Mouse (Mus musculus) kidney, embryonic 14.5 days (tissue): ENCODE measurements around the gene Mup10. TPM values are rescaled to one million over a fixed set of nuclear protein-coding genes. Genes with fewer than 3 reads are reported as not detected.
"Not testable (repeated sequence)": the region's sequence is repeated elsewhere in the genome, so short reads cannot be mapped to it uniquely, and the experiment has no call there.

ENCODE experiments used
- ATAC-seq: fragments of 200-750 bp; cut with Nextera tagmentation; 2 replicates; pipeline ENCODE4 v1.8.0; 2017; ENCODE audit warnings: moderate number of reproducible peaks, mild to moderate bottlenecking, moderate TSS enrichment, moderate library complexity; ENCODE audit not compliant: low FRiP score, low TSS enrichment
- H3K27ac ChIP-seq: fragments of 300-500 bp; sonication (generic); 2 replicates; pipeline ENCODE4 v1.5.1; 2014; ENCODE audit warnings: low read depth, mild to moderate bottlenecking, low read length, moderate library complexity, mixed read lengths
- H3K27me3 ChIP-seq: fragments of 300-500 bp; sonication (generic); 2 replicates; pipeline ENCODE4 v1.6.1; 2014; ENCODE audit warnings: mild to moderate bottlenecking, low read length; ENCODE audit not compliant: control insufficient read depth, insufficient read depth
- H3K36me3 ChIP-seq: fragments of 300-500 bp; sonication (generic); 2 replicates; pipeline ENCODE4 v1.6.1; 2014; ENCODE audit warnings: low read length, mixed read lengths; ENCODE audit not compliant: control insufficient read depth, insufficient read depth
- H3K4me1 ChIP-seq: fragments of 300-500 bp; sonication (generic); 2 replicates; pipeline ENCODE4 v1.6.1; 2014; ENCODE audit warnings: low read length, mixed read lengths; ENCODE audit not compliant: control insufficient read depth, insufficient read depth
- H3K4me2 ChIP-seq: fragments of 300-500 bp; sonication (generic); replicated peaks from 2 replicates; pipeline ENCODE4 v1.6.1; 2014; ENCODE audit warnings: low read depth, mild to moderate bottlenecking, low read length
- H3K4me3 ChIP-seq: fragments of 300-500 bp; sonication (generic); 2 replicates; pipeline ENCODE4 v1.5.1; 2014; ENCODE audit warnings: mild to moderate bottlenecking, low read length
- H3K9ac ChIP-seq: fragments of 300-500 bp; sonication (generic); 2 replicates; pipeline ENCODE4 v1.6.1; 2014; ENCODE audit warnings: low read depth, mild to moderate bottlenecking, low read length, moderate library complexity
- H3K9me3 ChIP-seq: fragments of 300-500 bp; sonication (generic); 2 replicates; pipeline ENCODE4 v1.6.1; 2016; ENCODE audit warnings: low read length; ENCODE audit not compliant: control insufficient read depth
- WGBS: fragments of 180-500 bp; shearing (Covaris S2); extraction: QIAGEN DNeasy Blood & Tissue Kit; methylation state at CpG from one replicate; pipeline ENCODE4 v1.1.7; 2014; 5-methylcytosine and 5-hydroxymethylcytosine counted together
- polyA plus RNA-seq: library from polyadenylated mRNA; unstranded; fragments of >200 nt; fragmentation: Nextera tagmentation; extraction: Ambion mirVana; gene quantifications from 2 replicates; pipeline ENCODE4 v1.2.1, GENCODE M21; 2014

The Mup10 gene
- not detected in 2 replicates for polyA plus RNA-seq

- not testable (repeated sequence) for H3K4me3 ChIP-seq, H3K4me2 ChIP-seq, ATAC-seq, H3K36me3 ChIP-seq, H3K9ac ChIP-seq, H3K9me3 ChIP-seq, H3K27ac ChIP-seq, H3K4me1 ChIP-seq, H3K27me3 ChIP-seq
- 84% methylated on average over 2 of the region's 2 CpGs for WGBS
Measured at GRCm38 (mm10) chr4:60582099-60582498, at the start of gene Mup10. Gene Mup10 (minus strand): TSS chr4:60582199.

Other genes with a start within 250 kb of the Mup10 start
- gene Mup9, start 160.2 kb downstream of the Mup10 start, polyA plus RNA-seq: not detected in 2 replicates
- gene Mup1, start 80.2 kb downstream of the Mup10 start, polyA plus RNA-seq: not detected in 2 replicates
- gene Mup11, start 80.2 kb upstream of the Mup10 start, polyA plus RNA-seq: not detected in 2 replicates
- gene Mup12, start 159.1 kb upstream of the Mup10 start, polyA plus RNA-seq: not detected in 2 replicates
- gene Mup22, start 239.3 kb upstream of the Mup10 start, polyA plus RNA-seq: not detected in 2 replicates